Mouse (Mus musculus) limb, embryonic 12.5 days (tissue): ENCODE data around the gene Slc7a6. TPM values are rescaled to one million over a fixed set of nuclear protein-coding genes. Genes with fewer than 3 reads are reported as not detected.

Experiments
- ATAC-seq: fragments of 200-750 bp; cut with Nextera tagmentation; 2 replicates; pipeline ENCODE4 v1.8.0; 2017; ENCODE audit warnings: low read depth, moderate TSS enrichment; ENCODE audit not compliant: insufficient number of reproducible peaks, insufficient read depth, low FRiP score, low TSS enrichment
- H3K27ac ChIP-seq: fragments of 300-500 bp; sonication (generic); 2 replicates; pipeline ENCODE4 v1.5.1; 2016; ENCODE audit warnings: mild to moderate bottlenecking, moderate library complexity
- H3K27me3 ChIP-seq: fragments of 300-500 bp; sonication (generic); 2 replicates; pipeline ENCODE4 v1.6.1; 2016; ENCODE audit warnings: mild to moderate bottlenecking, moderate library complexity
- H3K36me3 ChIP-seq: fragments of 300-500 bp; sonication (generic); 2 replicates; pipeline ENCODE4 v1.6.1; 2016; ENCODE audit warnings: mild to moderate bottlenecking, moderate library complexity
- H3K4me1 ChIP-seq: fragments of 300-500 bp; sonication (generic); replicated peaks from 2 replicates; pipeline ENCODE4 v1.6.1; 2016
- H3K4me2 ChIP-seq: fragments of 300-500 bp; sonication (generic); 2 replicates; pipeline ENCODE4 v1.6.1; 2016; ENCODE audit warnings: mild to moderate bottlenecking, moderate library complexity
- H3K4me3 ChIP-seq: fragments of 300-500 bp; sonication (generic); replicated peaks from 2 replicates; pipeline ENCODE4 v1.5.1; 2016; ENCODE audit warnings: mild to moderate bottlenecking
- H3K9ac ChIP-seq: fragments of 300-500 bp; sonication (generic); replicated peaks from 2 replicates; pipeline ENCODE4 v1.6.1; 2016; ENCODE audit warnings: mild to moderate bottlenecking, moderate library complexity
- H3K9me3 ChIP-seq: fragments of 300-500 bp; sonication (generic); 2 replicates; pipeline ENCODE4 v1.6.1; 2016; ENCODE audit warnings: mild to moderate bottlenecking, moderate library complexity
- WGBS: fragments of 180-500 bp; shearing (Covaris S2); methylation state at CpG from one replicate; pipeline ENCODE4 v1.1.7; 2016; 5-methylcytosine and 5-hydroxymethylcytosine counted together
- polyA plus RNA-seq: library from polyadenylated mRNA; unstranded; fragments of >200 nt; fragmentation: Nextera tagmentation; extraction: Ambion mirVana; gene quantifications from 2 replicates; pipeline ENCODE4 v1.2.1, GENCODE M21; 2016

Gene Slc7a6
- polyA plus RNA-seq, 1 experiment from 2014 or later: 70.8 TPM

- H3K4me1 ChIP-seq: peaks cover 3% of the 10 kb centered on the region; the same call in 1 of the 2 replicates
- H3K27me3 ChIP-seq: no peaks in the 10 kb centered on the region
- H3K9ac ChIP-seq: no peak overlapping the region
- H3K9me3 ChIP-seq: no peaks in the 10 kb centered on the region
- H3K4me2 ChIP-seq: no peak overlapping the region
- 89% methylated on average over 9 of the region's 9 CpGs for WGBS
- H3K36me3 ChIP-seq: peaks cover 62% of the 10 kb centered on the region
- H3K27ac ChIP-seq: no peak overlapping the region
- ATAC-seq: no peak
- no peak overlapping the region for H3K4me3 ChIP-seq
Measured at GRCm38 (mm10) chr8:106163251-106163650, 5.4 kb upstream of the Slc7a6 start.

GRCm38 (mm10) chr8:106165460-106165859 lies 3.2 kb upstream of the Slc7a6 start:
- Histone ChIP-seq H3K4me1 (peaks cover 13% of the 10 kb centered on the region), H3K4me2 (no peak overlapping the region), H3K9ac (no peak overlapping the region), H3K27ac (no peak overlapping the region), H3K27me3 (no peaks in the 10 kb centered on the region), H3K9me3 (no peaks in the 10 kb centered on the region), H3K36me3 (peaks cover 43% of the 10 kb centered on the region), H3K4me3 (no peak overlapping the region)
- ATAC-seq: no peak
- WGBS: 47% methylated on average over 4 of the region's 4 CpGs

DNA sequence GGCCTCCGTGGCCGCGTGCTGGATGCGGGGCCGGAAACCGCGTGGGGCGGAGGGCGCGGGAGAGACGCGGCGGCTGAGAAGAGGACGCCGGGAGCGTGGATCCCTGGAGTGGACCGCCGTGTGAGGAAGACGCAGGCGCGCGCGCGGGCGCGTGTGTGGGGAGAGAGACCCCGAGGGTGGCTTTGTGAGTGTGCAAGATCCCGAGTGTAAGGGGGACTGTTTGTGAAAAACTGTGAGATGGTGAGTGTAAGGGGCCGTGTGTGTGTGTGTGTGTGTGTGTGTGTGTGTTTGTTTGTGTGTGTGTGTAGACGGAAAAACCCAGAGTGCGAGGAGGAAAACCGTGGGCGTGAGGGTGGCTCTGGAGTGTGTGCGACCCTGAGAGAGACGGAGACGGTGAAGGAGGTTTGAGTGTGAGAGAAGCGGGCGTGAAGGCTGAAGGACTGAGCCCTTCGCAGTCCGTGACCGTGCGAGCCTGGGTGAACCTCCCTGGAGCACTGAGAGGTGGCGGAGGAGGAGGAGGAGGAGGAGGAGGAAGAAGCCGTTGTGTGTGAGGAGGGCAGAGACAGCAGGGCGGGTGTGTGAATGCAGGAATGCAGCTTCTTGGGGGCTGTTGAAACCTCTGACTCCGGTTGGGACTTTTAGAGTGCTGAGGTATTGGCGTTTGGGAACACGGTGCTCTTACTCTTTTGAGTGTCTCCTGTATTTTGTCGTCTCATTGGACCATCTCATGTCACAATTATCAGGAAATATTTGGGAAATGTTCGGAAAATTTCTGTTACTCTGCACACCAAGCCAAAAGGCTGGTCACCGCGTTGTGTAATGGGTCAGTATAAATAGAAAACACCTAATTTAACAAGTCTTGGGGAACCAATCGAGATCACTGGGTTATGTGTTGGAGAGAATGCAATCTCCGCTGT lies 618 bp downstream of the Slc7a6 start:
- Histone ChIP-seq H3K4me2 (peak overlapping the region; percentile 91), H3K9me3 (no peaks in the 10 kb centered on the region), H3K9ac (peak overlapping the region; percentile 85), H3K27me3 (no peaks in the 10 kb centered on the region), H3K27ac (peak overlapping the region; percentile 90), H3K36me3 (peaks cover 8% of the 10 kb centered on the region; the same call in 1 of the 2 replicates), H3K4me1 (peaks cover 13% of the 10 kb centered on the region), H3K4me3 (peak overlapping the region; percentile 86)
- peak; percentile 60 for ATAC-seq
- WGBS: 1% methylated on average over 54 of the region's 54 CpGs

GRCm38 (mm10) chr8:106169934-106170480 lies 1.4 kb downstream of the Slc7a6 start:
- H3K4me3 ChIP-seq: peak overlapping the region; percentile 86
- H3K4me2 ChIP-seq: peak overlapping the region; percentile 91
- ATAC-seq: no peak
- H3K27ac ChIP-seq: 0 out of 2 replicates have a peak overlapping the region, but pooled peaks have one; percentile 23
- peak overlapping the region; percentile 85 for H3K9ac ChIP-seq
- WGBS: 43% methylated on average over 6 of the region's 6 CpGs
- H3K36me3 ChIP-seq: peaks cover 3% of the 10 kb centered on the region; the same call in 1 of the 2 replicates
- no peaks in the 10 kb centered on the region for H3K27me3 ChIP-seq
- peaks cover 13% of the 10 kb centered on the region for H3K4me1 ChIP-seq
- H3K9me3 ChIP-seq: no peaks in the 10 kb centered on the region

DNA sequence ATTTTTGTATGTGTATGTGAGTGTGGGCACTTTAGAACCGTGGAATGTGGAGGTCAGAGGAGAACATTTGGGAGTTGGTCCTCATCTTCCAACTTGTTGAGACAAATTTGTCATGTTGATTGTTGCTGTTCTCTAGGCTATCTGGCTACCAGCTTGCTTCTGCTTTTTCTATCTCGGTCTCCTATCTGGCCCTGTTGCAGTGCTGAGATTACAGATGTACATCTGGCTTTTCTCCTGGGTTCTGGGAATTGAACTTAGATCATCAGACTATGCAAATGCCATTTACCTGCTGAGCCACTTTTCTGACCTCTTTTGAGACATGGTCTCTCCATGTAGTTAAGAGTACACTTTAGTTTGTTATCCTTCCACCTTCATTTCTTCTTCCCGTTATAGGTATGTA lies 4.9 kb downstream of the Slc7a6 start:
- H3K9me3 ChIP-seq: no peaks in the 10 kb centered on the region
- peaks cover 20% of the 10 kb centered on the region for H3K4me1 ChIP-seq
- H3K4me3 ChIP-seq: no peak overlapping the region
- H3K9ac ChIP-seq: no peak overlapping the region
- no peaks in the 10 kb centered on the region for H3K27me3 ChIP-seq
- peaks cover 3% of the 10 kb centered on the region; the same call in 1 of the 2 replicates for H3K36me3 ChIP-seq
- 96% methylated on average over 3 of the region's 3 CpGs for WGBS
- no peak overlapping the region for H3K4me2 ChIP-seq
- ATAC-seq: no peak
- no peak overlapping the region for H3K27ac ChIP-seq

DNA sequence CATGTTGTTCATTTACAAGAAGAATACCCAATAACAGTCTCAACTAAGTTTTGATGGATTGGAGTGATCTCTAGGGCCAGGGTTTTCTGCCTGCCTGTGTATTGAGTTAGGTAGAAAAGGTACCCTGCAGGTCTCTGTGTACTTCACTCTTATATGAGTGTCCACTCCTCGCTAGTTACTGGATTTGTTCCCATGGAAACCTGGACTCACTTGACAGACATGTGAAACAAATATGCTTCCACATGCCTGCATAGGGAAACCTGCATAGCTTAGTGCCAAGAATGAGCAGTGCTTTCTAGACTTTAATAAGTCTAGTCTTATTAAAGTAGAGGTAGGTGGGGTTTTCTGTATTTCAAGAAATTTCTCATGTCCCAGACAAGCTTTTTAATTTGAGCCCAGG lies 8.2 kb downstream of the Slc7a6 start:
- Histone ChIP-seq H3K4me3 (no peak overlapping the region), H3K4me1 (peaks cover 13% of the 10 kb centered on the region), H3K27ac (no peak overlapping the region), H3K27me3 (no peaks in the 10 kb centered on the region), H3K4me2 (no peak overlapping the region), H3K36me3 (peaks cover 15% of the 10 kb centered on the region), H3K9me3 (no peaks in the 10 kb centered on the region), H3K9ac (no peak overlapping the region)
- WGBS: 31% methylated on average over 1 of the region's 1 CpGs
- no peak for ATAC-seq

- Histone ChIP-seq H3K36me3 (peaks cover 22% of the 10 kb centered on the region), H3K9me3 (no peaks in the 10 kb centered on the region), H3K4me2 (no peak overlapping the region), H3K27ac (no peak overlapping the region), H3K4me1 (peaks cover 13% of the 10 kb centered on the region), H3K27me3 (no peaks in the 10 kb centered on the region), H3K9ac (no peak overlapping the region), H3K4me3 (no peak overlapping the region)
- 73% methylated on average over 1 of the region's 1 CpGs for WGBS
- ATAC-seq: no peak
Measured at GRCm38 (mm10) chr8:106177594-106177993, 8.9 kb downstream of the Slc7a6 start.

DNA sequence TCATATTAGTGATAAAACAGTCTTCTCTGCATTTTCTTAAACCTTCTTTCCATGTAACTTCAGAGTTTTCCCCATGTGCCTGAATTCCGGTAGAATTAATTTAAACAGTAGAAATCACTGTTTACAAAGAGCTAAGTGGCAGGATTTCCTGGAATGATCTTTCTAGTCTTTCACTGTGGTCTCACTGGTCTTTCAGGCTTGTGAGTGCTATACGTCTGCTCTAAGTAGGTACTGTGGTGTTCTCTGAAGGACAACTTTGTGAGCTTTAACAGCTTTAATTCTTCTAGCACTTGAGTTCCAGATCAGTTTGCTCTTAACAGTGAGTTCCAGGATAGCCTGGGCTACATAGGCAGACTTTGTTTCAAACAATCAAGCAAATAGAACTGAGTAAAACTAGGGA lies 9.8 kb downstream of the Slc7a6 start:
- WGBS: 73% methylated on average over 2 of the region's 2 CpGs
- Histone ChIP-seq H3K27me3 (no peaks in the 10 kb centered on the region), H3K9ac (no peak overlapping the region), H3K27ac (no peak overlapping the region), H3K9me3 (no peaks in the 10 kb centered on the region), H3K36me3 (peaks cover 23% of the 10 kb centered on the region), H3K4me2 (no peak overlapping the region), H3K4me1 (peaks cover 13% of the 10 kb centered on the region), H3K4me3 (no peak overlapping the region)
- ATAC-seq: no peak

- Histone ChIP-seq H3K9ac (no peak overlapping the region), H3K4me1 (no peaks in the 10 kb centered on the region), H3K27me3 (no peaks in the 10 kb centered on the region), H3K4me3 (no peak overlapping the region), H3K36me3 (peaks cover 67% of the 10 kb centered on the region), H3K9me3 (no peaks in the 10 kb centered on the region), H3K27ac (no peak overlapping the region), H3K4me2 (no peak overlapping the region)
- WGBS: 75% methylated on average over 8 of the region's 8 CpGs
- ATAC-seq: no peak
Measured at GRCm38 (mm10) chr8:106185628-106186270, 17.1 kb downstream of the Slc7a6 start.

- Histone ChIP-seq H3K9me3 (no peaks in the 10 kb centered on the region), H3K4me1 (no peaks in the 10 kb centered on the region), H3K9ac (no peak overlapping the region), H3K27me3 (no peaks in the 10 kb centered on the region), H3K4me2 (no peak overlapping the region), H3K4me3 (no peak overlapping the region), H3K36me3 (peaks cover 73% of the 10 kb centered on the region), H3K27ac (no peak overlapping the region)
- no peak for ATAC-seq
- 94% methylated on average over 3 of the region's 3 CpGs for WGBS
Measured at GRCm38 (mm10) chr8:106186394-106186793, 17.7 kb downstream of the Slc7a6 start.

DNA sequence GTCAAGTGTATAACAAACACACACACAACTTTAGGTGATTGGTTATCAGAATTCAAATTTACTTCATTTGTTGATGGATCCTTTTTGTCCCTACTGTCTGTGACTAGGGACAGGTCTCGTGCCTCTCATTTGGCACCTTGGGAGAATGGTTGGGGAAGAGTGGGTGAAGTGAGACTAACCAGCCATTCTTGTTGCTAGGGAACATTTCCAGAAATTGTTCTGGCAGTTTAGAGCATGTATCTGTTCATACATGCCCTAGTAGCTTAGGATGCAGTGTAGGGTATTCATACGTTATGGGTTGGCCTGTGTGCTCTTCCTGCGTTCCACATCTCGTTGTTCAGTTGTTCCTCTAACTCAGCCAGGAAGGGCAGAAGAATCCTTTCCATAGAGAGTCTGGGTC lies 20.5 kb downstream of the Slc7a6 start:
- no peak overlapping the region for H3K4me3 ChIP-seq
- WGBS: 91% methylated on average over 4 of the region's 4 CpGs
- H3K9me3 ChIP-seq: no peaks in the 10 kb centered on the region
- no peaks in the 10 kb centered on the region for H3K4me1 ChIP-seq
- H3K27me3 ChIP-seq: no peaks in the 10 kb centered on the region
- ATAC-seq: no peak
- no peak overlapping the region for H3K9ac ChIP-seq
- H3K27ac ChIP-seq: no peak overlapping the region
- no peak overlapping the region for H3K4me2 ChIP-seq
- H3K36me3 ChIP-seq: peaks cover 79% of the 10 kb centered on the region
